Mouse (Mus musculus) MEL (cell line): ENCODE data around the gene Manf. TPM values are rescaled to one million over a fixed set of nuclear protein-coding genes. Genes with fewer than 3 reads are reported as not detected.

ENCODE experiments used
- DNase-seq: peaks from one replicate; pipeline ENCODE4 v3.0.0; 2011; ENCODE audit warnings: low read depth, low spot score
- H3K27ac ChIP-seq: 2 replicates; pipeline ENCODE4 v1.5.1; 2012; ENCODE audit warnings: low read depth, mild to moderate bottlenecking, control low read depth, low read length, moderate library complexity; ENCODE audit not compliant: control insufficient read depth
- H3K27me3 ChIP-seq, 2 experiments: fragments of 150-350 bp in 1 of 2; sonication (generic) in 1 of 2; 2 replicates each; pipeline ENCODE4 v1.6.1; 2012; ENCODE audit warnings: low read length in 2 of 2, mild to moderate bottlenecking in 2 of 2, improper control_type of control experiment in 1 of 2, moderate library complexity in 1 of 2; ENCODE audit not compliant: insufficient read depth in 2 of 2, control insufficient read depth in 1 of 2
- H3K36me3 ChIP-seq, 2 experiments: 2 replicates each; pipeline ENCODE4 v1.6.1; 2012 to 2014; ENCODE audit warnings: low read length in 2 of 2, improper control_type of control experiment in 1 of 2, inconsistent platforms in 1 of 2, mild to moderate bottlenecking in 1 of 2; ENCODE audit not compliant: insufficient read depth in 2 of 2, control insufficient read depth in 1 of 2
- H3K4me1 ChIP-seq, 2 experiments: fragments of 150-350 bp in 1 of 2; sonication (generic) in 1 of 2; 2 replicates each; pipeline ENCODE4 v1.6.1; 2012; ENCODE audit warnings: low read length in 2 of 2, improper control_type of control experiment in 1 of 2, mild to moderate bottlenecking in 1 of 2; ENCODE audit not compliant: insufficient read depth in 2 of 2, control insufficient read depth in 1 of 2
- H3K4me3 ChIP-seq, 2 experiments: fragments of 150-350 bp in 1 of 2; sonication (generic) in 1 of 2; 2 replicates each; pipeline ENCODE4 v1.5.1; 2012; ENCODE audit warnings: low read depth in 2 of 2, low read length in 2 of 2, mild to moderate bottlenecking in 2 of 2, moderate library complexity in 2 of 2, control low read depth in 1 of 2, improper control_type of control experiment in 1 of 2; ENCODE audit not compliant: control insufficient read depth in 1 of 2, insufficient read depth in 1 of 2
- H3K79me2 ChIP-seq: 2 replicates; pipeline ENCODE4 v1.6.1; 2012; ENCODE audit warnings: mild to moderate bottlenecking, low read length, moderate library complexity; ENCODE audit not compliant: control insufficient read depth, poor library complexity, insufficient read depth
- H3K9ac ChIP-seq: 2 replicates; pipeline ENCODE4 v1.6.1; 2012; ENCODE audit warnings: low read depth, mild to moderate bottlenecking, control low read depth, low read length, moderate library complexity; ENCODE audit not compliant: control insufficient read depth, poor library complexity, severe bottlenecking
- H3K9me3 ChIP-seq: fragments of 150-350 bp; sonication (generic); replicated peaks from 2 replicates; pipeline ENCODE4 v1.6.1; 2012; ENCODE audit warnings: mild to moderate bottlenecking, low read length, improper control_type of control experiment, moderate library complexity; ENCODE audit not compliant: insufficient read depth
- BHLHE40 ChIP-seq: IDR thresholded peaks from 2 replicates; pipeline ENCODE4 v1.6.1; 2012; ENCODE audit warnings: low read depth, mild to moderate bottlenecking, inconsistent platforms, low read length, improper control_type of control experiment, borderline replicate concordance
- CHD1 ChIP-seq: IDR thresholded peaks from 2 replicates; pipeline ENCODE4 v1.6.1; 2012; ENCODE audit warnings: low read depth, mild to moderate bottlenecking, inconsistent platforms, low read length, improper control_type of control experiment
- CHD2 ChIP-seq: IDR thresholded peaks from 2 replicates; pipeline ENCODE4 v1.6.1; 2011; ENCODE audit warnings: low read length, improper control_type of control experiment
- CTCF ChIP-seq, 3 experiments: IDR thresholded peaks in 2 of 3; conservative IDR thresholded peaks in 1 of 3; 2 replicates each; pipeline ENCODE4 v1.5.1; 2011 to 2012; ENCODE audit warnings: low read length in 3 of 3, low read depth in 2 of 3, mild to moderate bottlenecking in 2 of 3, improper control_type of control experiment in 1 of 3, inconsistent platforms in 1 of 3, mixed read lengths in 1 of 3, moderate library complexity in 1 of 3; ENCODE audit not compliant: control insufficient read depth in 1 of 3, insufficient read depth in 1 of 3, poor library complexity in 1 of 3, severe bottlenecking in 1 of 3
- ELF1 ChIP-seq: IDR thresholded peaks from 2 replicates; pipeline ENCODE4 v1.6.1; 2014; ENCODE audit warnings: low read depth, mild to moderate bottlenecking, inconsistent platforms, low read length, improper control_type of control experiment, moderate library complexity
- ETS1 ChIP-seq: IDR thresholded peaks from 2 replicates; pipeline ENCODE4 v1.6.1; 2012; ENCODE audit warnings: low read depth, mild to moderate bottlenecking, inconsistent platforms, low read length, improper control_type of control experiment, moderate library complexity
- GATA1 ChIP-seq: IDR thresholded peaks from 2 replicates; pipeline ENCODE4 v1.6.1; 2011; ENCODE audit warnings: low read depth, low read length, improper control_type of control experiment
- HCFC1 ChIP-seq: IDR thresholded peaks from 2 replicates; pipeline ENCODE4 v1.6.1; 2012; ENCODE audit warnings: low read depth, mild to moderate bottlenecking, inconsistent platforms, low read length, improper control_type of control experiment, moderate library complexity
- JUND ChIP-seq: IDR thresholded peaks from 2 replicates; pipeline ENCODE4 v1.6.1; 2011; ENCODE audit warnings: low read depth, mild to moderate bottlenecking, improper control_type of control experiment, low read length
- KAT2A ChIP-seq: conservative IDR thresholded peaks from 2 replicates; pipeline ENCODE4 v1.6.1; 2012; ENCODE audit warnings: low read depth, low read length, improper control_type of control experiment, inconsistent platforms
- MAZ ChIP-seq: IDR thresholded peaks from 2 replicates; pipeline ENCODE4 v1.6.1; 2012; ENCODE audit warnings: low read depth, mild to moderate bottlenecking, inconsistent platforms, low read length, improper control_type of control experiment
- MXI1 ChIP-seq: IDR thresholded peaks from 2 replicates; pipeline ENCODE4 v1.6.1; 2011; ENCODE audit warnings: mild to moderate bottlenecking, low read depth, low read length, improper control_type of control experiment
- MYB ChIP-seq: IDR thresholded peaks from 2 replicates; pipeline ENCODE4 v1.6.1; 2011; ENCODE audit warnings: mild to moderate bottlenecking, low read depth, low read length, improper control_type of control experiment
- MYC ChIP-seq: IDR thresholded peaks from 2 replicates; pipeline ENCODE4 v1.6.1; 2011; ENCODE audit warnings: low read depth, mild to moderate bottlenecking, low read length, improper control_type of control experiment, moderate library complexity
- NELFE ChIP-seq: IDR thresholded peaks from 2 replicates; pipeline ENCODE4 v1.6.1; 2011; ENCODE audit warnings: low read depth, low read length, improper control_type of control experiment
- NRF1 ChIP-seq: IDR thresholded peaks from 2 replicates; pipeline ENCODE4 v1.6.1; 2014; ENCODE audit warnings: low read depth, mild to moderate bottlenecking, inconsistent platforms, low read length, improper control_type of control experiment, moderate library complexity; ENCODE audit not compliant: poor library complexity, insufficient read depth, severe bottlenecking
- POLR2A ChIP-seq, 2 experiments: IDR thresholded peaks; 2 replicates each; pipeline ENCODE4 v1.6.1; 2011 to 2012; ENCODE audit warnings: low read length in 2 of 2, mild to moderate bottlenecking in 2 of 2, control low read depth in 1 of 2, improper control_type of control experiment in 1 of 2, low read depth in 1 of 2, moderate library complexity in 1 of 2; ENCODE audit not compliant: control insufficient read depth in 1 of 2, insufficient read depth in 1 of 2, poor library complexity in 1 of 2
- POLR2AphosphoS2 ChIP-seq: IDR thresholded peaks from 2 replicates; pipeline ENCODE4 v1.6.1; 2011; ENCODE audit warnings: low read length, improper control_type of control experiment
- POLR2AphosphoS5 ChIP-seq: IDR thresholded peaks from 2 replicates; pipeline ENCODE4 v1.6.1; 2012; ENCODE audit warnings: low read depth, borderline replicate concordance, mild to moderate bottlenecking, inconsistent platforms, low read length, moderate library complexity, mixed read lengths
- RCOR1 ChIP-seq: IDR thresholded peaks from 2 replicates; pipeline ENCODE4 v1.6.1; 2012; ENCODE audit warnings: low read depth, mild to moderate bottlenecking, inconsistent platforms, low read length, improper control_type of control experiment
- SIN3A ChIP-seq: IDR thresholded peaks from 2 replicates; pipeline ENCODE4 v1.6.1; 2012; ENCODE audit warnings: low read length, improper control_type of control experiment, inconsistent platforms
- SMC3 ChIP-seq: IDR thresholded peaks from 2 replicates; pipeline ENCODE4 v1.6.1; 2011; ENCODE audit warnings: low read depth, low read length, improper control_type of control experiment
- TBP ChIP-seq: IDR thresholded peaks from 2 replicates; pipeline ENCODE4 v1.8.0; 2011; ENCODE audit warnings: low read depth, low read length, improper control_type of control experiment
- TCF12 ChIP-seq: IDR thresholded peaks from 2 replicates; pipeline ENCODE4 v1.6.1; 2014; ENCODE audit warnings: low read depth, mild to moderate bottlenecking, inconsistent platforms, low read length, improper control_type of control experiment, moderate library complexity
- USF1 ChIP-seq: IDR thresholded peaks from 2 replicates; pipeline ENCODE4 v1.6.1; 2014; ENCODE audit warnings: low read depth, mild to moderate bottlenecking, inconsistent platforms, low read length, improper control_type of control experiment, moderate library complexity
- ZKSCAN1 ChIP-seq: IDR thresholded peaks from 2 replicates; pipeline ENCODE4 v1.6.1; 2012; ENCODE audit warnings: low read depth, mild to moderate bottlenecking, inconsistent platforms, low read length, improper control_type of control experiment, moderate library complexity
- ZMIZ1 ChIP-seq: IDR thresholded peaks from 2 replicates; pipeline ENCODE4 v1.6.1; 2012; ENCODE audit warnings: low read depth, mild to moderate bottlenecking, inconsistent platforms, low read length, improper control_type of control experiment, moderate library complexity
- ZNF384 ChIP-seq: IDR thresholded peaks from 2 replicates; pipeline ENCODE4 v1.6.1; 2012; ENCODE audit warnings: low read depth, mild to moderate bottlenecking, inconsistent platforms, low read length, improper control_type of control experiment
- polyA plus RNA-seq, 2 experiments: library from polyadenylated mRNA; stranded (reverse) in 1 of 2; unstranded in 1 of 2; fragments of >175 nt in 1 of 2; fragments of >200 nt in 1 of 2; gene quantifications; 2 replicates each; pipeline versions ENCODE4 v1.2.1 to v1.2.4; 2012; ENCODE audit warnings: low replicate concordance in 2 of 2, low read depth in 1 of 2; ENCODE audit not compliant: insufficient read length in 2 of 2, insufficient read depth in 1 of 2, missing spikeins in 1 of 2
- total RNA-seq: library from RNA; depleted of rRNA; stranded (reverse); fragments of 300-350 nt; gene quantifications from 2 replicates; pipeline ENCODE4 v1.2.3, GENCODE M21; 2012

The Manf gene
- total and polyA plus RNA-seq, 3 experiments = 289 to 316 TPM; not detected in 1

DNA sequence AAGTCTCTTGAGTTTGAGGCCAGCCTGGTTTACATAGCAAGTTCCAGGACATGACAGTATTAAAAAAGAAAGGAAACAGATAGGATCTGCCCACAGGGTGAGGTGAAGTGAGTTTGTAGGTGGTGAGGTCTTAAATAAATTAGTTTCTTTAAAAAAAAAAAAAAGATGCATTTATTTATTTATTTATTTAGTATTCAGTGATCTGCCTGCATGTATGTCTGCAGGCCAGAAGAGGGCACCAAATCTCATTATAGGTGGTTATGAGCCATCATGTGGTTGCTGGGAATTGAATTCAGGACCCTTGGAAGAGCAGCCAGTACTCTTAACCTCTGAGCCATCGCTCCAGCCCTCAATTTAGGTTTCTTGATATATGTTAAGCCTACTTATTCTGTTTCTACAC, 51.2 kb downstream of the Manf start:
- Histone ChIP-seq H3K79me2 (no peaks in the 10 kb centered on the region), H3K4me3 (no peak overlapping the region), H3K9ac (no peak overlapping the region), H3K9me3 (no peaks in the 10 kb centered on the region), H3K36me3 (peaks cover 0 to 58% of the 10 kb centered on the region in 2 experiments; a peak in 2 of 4 replicates), H3K27ac (no peak overlapping the region), H3K4me1 (no peaks in the 10 kb centered on the region), H3K27me3 (no peaks in the 10 kb centered on the region)
- TF ChIP-seq USF1 (peak; percentile 15; the same call in 1 of the 2 replicates), MYC (0 out of 2 replicates have a peak, but pooled peaks have one; percentile 30), KAT2A (no peak), CTCF (IDR thresholded peaks at IDR 0.05 in 2 of 3, conservative IDR thresholded peaks at IDR 0.05 in 1 of 3; ENCODE audit: control insufficient read depth in 1 of 3, insufficient read depth in 1 of 3, low read depth in 2 of 3, low read length in 3 of 3, poor library complexity in 1 of 3, severe bottlenecking in 1 of 3) (peak in 2 of 3 experiments; percentile 36 to 37; a peak in 3 of 6 replicates), JUND (no peak), POLR2A (IDR thresholded peaks at IDR 0.05; ENCODE audit: control insufficient read depth in 1 of 2, insufficient read depth in 1 of 2, low read depth in 1 of 2, low read length in 2 of 2, poor library complexity in 1 of 2) (no peak), ZNF384 (peak; percentile 83), MAZ (no peak), CHD2 (no peak)
- DNase-seq = peak; percentile 52

GRCm38 (mm10) chr9:106822381-106823104, 69.2 kb downstream of the Manf start:
- Histone ChIP-seq H3K79me2 (peaks cover 24% of the 10 kb centered on the region), H3K27ac (peak overlapping the region; percentile 93)
- peak; percentile 91 for TF ChIP-seq ETS1
- peak; percentile 10; the same call in 1 of the 2 replicates for TF ChIP-seq USF1
- TF ChIP-seq BHLHE40 = peak; percentile 35; the same call in 1 of the 2 replicates
- TF ChIP-seq SMC3 = no peak
- TF ChIP-seq MXI1 = peak; percentile 77; the same call in 1 of the 2 replicates
- 0 out of 2 replicates have a peak, but pooled peaks have one; percentile 32 for TF ChIP-seq MYB
- peak; percentile 23 for TF ChIP-seq NELFE
- no peak; the same call in 1 of the 2 replicates for TF ChIP-seq ZMIZ1
- TF ChIP-seq TBP = 0 out of 2 replicates have a peak, but pooled peaks have one; percentile 40
- TF ChIP-seq ZKSCAN1 = peak; percentile 59; the same call in 1 of the 2 replicates
- TF ChIP-seq GATA1 = peak; percentile 81
- TF ChIP-seq POLR2AphosphoS5 = no peak
- TF ChIP-seq CHD1 = no peak
- no peak for TF ChIP-seq NRF1
- TF ChIP-seq ZNF384 = peak; percentile 100
- TF ChIP-seq TCF12 = peak; percentile 46; the same call in 1 of the 2 replicates
- TF ChIP-seq SIN3A = peak; percentile 96
- 0 out of 2 replicates have a peak, but pooled peaks have one; percentile 48 for TF ChIP-seq MYC
- TF ChIP-seq CHD2 = no peak
- peak; percentile 76 for TF ChIP-seq ELF1
- peak; percentile 64 for TF ChIP-seq HCFC1
- peak in 1 of 2 experiments; percentile 48; a peak in 2 of 4 replicates for TF ChIP-seq POLR2A (IDR thresholded peaks at IDR 0.05; ENCODE audit: control insufficient read depth in 1 of 2, insufficient read depth in 1 of 2, low read depth in 1 of 2, low read length in 2 of 2, poor library complexity in 1 of 2)
- 0 out of 2 replicates have a peak, but pooled peaks have one; percentile 15 for TF ChIP-seq POLR2AphosphoS2
- no peak for TF ChIP-seq JUND
- TF ChIP-seq RCOR1 = 0 out of 2 replicates have a peak, but pooled peaks have one; percentile 34

More at GRCm38 (mm10) chr9:106822381-106823104, 69.2 kb downstream of the Manf start:
- Histone ChIP-seq H3K9ac (peak overlapping the region; percentile 85), H3K36me3 (peaks cover 2 to 14% of the 10 kb centered on the region in 2 experiments; a peak in 2 of 4 replicates), H3K27me3 (no peaks in the 10 kb centered on the region), H3K4me1 (peaks cover 0 to 6% of the 10 kb centered on the region in 2 experiments; a peak in 3 of 4 replicates), H3K9me3 (no peaks in the 10 kb centered on the region), H3K4me3 (peak overlapping the region; percentile 66 to 74)
- DNase-seq = peak; percentile 94
